Mouse (Mus musculus) kidney, postnatal 10 days (tissue): ENCODE measurements at regions not wholly inside any gene's neighbourhood (a gene's known extent, or its start where the extent isn't known, plus 50 kb on each side); places are given as distances from the start of the nearest gene placed in this dataset.
A peak's percentile ranks its signal among the peaks of the same experiment; 100 is the strongest.

Experiments
- DNase-seq: peaks from one replicate; pipeline ENCODE4 v3.0.0; 2021; ENCODE audit warnings: mixed read lengths

DNA sequence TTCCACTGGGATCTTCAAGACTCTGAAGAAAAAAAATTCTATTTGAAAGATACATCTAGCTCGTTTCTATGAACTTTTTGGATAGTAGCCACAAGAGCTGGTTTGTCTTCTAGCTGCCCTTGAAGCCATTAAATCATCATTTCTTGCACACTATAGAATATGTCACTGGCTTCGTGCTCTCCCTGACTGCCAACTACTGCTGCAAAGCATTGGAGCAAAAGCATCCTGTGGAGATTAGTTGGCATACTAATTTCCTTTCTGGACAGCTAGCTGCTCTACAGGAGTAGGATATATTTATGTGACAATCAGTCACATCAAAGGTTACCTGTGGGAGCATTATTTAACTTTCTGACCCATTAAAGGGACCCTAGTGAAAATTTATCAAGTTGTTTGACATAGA, 243.1 kb downstream of the Pdgfc start:
- DNase-seq, result no peak

DNA sequence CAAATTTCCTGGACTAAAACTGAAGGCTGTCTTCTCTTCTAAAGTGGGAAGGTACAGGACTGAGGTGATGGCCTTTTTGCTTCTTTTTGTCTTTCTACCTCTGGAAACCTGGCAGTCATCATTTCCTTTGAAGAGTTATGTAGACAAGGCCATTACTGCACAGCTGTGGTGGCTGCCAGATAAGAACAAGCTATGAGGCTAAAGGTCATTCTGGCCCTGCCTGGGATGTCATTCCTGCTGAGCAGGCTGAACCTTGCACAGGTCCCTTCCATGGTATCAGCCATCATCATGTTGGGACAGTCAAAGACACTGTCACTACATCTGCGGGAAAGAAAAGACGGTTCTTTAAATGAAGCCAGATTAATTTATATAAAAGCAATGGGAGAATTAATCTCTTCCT, 253.5 kb downstream of the Pdgfc start:
- no peak for DNase-seq

DNA sequence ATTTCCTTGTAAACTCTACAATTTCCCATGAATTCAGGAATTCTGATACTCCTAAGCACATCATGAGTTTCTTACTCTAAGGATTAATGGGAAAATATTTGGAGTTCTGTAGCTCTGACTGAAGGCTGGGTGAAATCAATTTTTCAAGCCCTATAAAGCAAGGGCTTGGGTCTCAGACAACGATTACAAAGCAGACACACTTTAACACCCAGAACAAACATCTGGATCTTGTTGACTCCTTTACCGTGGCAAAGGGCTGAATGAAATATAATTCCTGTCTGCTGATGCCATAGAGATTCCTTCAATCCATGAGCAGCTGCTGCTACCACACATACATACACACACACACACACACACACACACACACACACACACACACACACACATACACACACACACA, 256.2 kb downstream of the Pdgfc start:
- DNase-seq, result no peak

DNA sequence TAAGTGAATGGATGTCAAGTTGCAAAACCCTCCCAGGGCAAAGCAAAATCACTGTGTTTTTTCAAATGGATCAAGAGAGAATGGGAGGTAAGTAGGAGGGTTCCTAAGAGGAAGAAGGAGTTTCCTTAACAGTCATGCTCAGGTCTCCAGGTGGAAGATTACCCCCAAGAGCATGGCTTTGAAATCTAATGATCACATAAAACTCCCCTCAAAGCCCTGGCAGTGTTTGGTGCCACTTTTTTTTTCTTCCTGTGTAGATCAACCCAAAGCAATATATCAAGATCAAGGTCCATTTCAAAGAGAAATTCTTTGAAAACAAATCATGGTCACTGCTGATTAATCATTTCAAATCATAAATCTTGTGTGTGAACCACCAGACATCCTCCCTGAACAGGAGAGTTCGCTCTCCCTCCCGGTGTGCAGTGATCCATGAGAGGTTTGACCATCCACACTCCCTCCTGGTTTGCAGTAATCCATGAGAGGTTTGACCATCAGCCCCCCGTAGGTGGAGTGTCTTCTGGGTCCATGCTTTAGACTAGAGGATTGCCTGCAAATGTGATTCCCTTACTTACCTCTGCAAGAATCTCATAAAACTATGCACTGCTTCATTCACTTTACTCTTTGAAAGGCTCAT, 257.1 kb downstream of the Pdgfc start:
- no peak for DNase-seq

DNA sequence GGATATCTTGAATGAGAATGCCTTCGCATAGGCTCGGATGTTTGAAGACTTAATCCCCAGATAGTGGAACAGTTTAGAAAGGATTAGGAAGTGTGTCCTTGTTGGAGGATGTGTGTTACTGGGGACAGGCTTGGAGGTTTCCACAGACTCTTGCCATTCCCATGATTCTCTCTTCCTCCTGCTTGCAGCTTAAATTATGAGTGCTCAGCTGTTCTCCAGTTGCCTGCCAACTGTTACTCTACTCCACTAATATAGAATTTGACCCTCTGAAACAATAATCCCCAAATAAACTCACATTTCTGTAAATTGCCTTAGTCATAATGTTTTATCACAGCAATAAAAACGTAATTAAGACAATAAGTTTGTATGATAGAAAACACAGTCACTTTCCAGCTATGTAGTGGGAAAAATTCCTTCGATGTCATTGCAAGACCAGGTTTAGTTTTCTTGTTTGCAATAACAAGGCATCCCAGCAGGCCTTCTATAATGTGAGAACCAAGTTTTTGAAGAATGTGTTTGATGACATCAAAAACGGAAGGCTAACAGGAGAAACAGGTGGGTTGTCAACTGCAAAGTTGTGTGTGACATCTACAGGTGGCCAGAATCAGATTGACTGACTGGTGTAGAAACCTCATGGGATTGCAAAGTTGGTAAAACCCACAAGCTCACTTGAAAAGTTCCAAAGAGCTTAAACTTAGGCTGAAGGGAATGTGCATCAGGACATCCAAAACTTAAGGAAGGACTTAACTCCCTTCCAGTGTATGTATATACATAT, 268.0 kb downstream of the Pdgfc start:
- DNase-seq, result no peak

DNA sequence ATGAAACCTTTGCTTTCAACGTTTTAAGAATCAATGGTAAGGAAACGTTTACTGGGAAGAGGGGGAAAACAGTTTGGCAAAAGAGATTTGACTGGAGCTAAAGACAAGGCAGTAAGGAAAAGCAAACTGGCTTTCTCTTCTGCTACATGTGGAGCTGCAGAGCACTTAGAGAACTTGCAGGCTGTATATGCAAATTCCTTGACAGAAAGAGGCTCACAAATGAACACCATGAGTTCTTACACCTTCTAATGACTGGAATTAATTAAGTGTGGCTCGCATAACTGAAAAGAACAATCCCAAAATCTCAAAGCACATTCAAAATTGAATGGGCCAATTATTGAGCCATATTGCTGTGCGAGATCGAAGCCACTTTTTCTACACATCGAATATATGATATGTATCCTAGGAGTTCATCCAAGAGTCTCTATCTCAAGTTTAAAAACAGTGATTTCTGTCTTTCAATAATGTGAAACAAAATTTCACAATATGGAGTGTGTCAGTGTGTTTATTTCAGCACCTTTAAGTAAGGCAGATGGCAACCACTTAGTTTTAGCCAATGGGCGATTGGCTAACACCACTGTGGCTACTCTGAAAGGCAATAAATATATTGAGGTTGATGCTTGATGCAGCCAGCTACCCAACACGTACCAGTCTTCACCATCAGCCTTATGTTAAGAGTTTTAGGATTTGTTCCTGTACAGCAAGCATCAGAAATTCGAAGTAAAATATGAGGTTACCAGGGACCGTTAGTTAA, 269.4 kb downstream of the Pdgfc start:
- DNase-seq, result no peak

DNA sequence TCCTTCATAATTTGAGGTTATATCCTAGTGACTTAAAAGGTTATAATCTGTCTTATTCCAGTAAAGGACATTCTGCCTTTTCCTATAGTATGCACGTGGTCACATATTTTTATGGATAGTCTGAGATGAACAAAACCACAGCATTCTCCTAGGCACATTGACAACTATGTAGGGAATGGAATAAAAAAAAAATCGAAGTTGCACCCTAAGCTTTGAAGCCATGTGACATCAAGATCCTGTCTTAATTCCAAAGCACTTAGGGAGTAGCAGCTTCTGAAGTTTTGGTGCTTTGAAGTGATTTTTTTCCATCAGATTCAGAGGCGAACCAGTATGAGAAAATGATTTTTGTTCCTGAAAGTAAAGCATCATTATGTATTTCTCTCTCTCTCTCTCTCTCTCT, 290.6 kb downstream of the Pdgfc start:
- no peak for DNase-seq

DNA sequence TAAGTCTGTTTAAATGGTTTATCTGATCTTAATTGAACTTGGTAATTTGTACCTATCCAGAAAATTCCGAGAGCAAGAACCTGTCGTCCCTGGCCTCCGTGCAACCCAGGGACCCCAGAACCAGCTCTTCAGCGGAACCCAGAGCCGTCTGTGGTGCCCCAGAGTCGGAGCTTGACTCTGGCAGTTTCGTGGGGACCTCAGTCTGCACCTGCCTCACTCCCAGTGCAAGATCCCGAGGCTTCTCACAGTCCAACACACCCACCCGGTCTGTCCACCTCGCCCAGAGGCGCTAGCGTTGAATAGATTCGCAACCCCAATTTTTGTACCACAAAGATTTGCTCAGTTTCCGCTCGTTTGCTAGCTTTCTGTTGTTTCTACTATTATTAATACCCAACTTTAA, 315.5 kb downstream of the Pdgfc start:
- DNase-seq, result no peak

DNA sequence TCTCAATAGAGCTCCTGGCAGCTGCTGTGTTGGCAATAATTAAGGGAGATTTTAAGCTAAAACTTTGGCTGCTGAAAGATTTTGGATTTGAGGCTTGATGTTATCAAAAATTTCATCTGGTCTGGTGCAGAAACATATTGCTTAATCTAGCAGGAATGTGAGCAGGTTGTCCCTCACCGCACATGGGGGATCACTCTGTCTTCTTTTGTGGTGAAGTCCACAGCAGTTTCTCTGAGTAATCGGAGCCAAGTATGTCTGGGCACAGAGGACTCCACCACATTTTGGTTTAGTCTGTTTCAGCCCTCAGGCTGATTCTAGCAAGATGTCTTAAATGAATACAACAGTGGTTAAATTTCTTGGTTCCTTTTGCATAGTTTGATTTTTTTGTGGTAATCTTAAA, 331.7 kb downstream of the Pdgfc start:
- DNase-seq, result no peak

DNA sequence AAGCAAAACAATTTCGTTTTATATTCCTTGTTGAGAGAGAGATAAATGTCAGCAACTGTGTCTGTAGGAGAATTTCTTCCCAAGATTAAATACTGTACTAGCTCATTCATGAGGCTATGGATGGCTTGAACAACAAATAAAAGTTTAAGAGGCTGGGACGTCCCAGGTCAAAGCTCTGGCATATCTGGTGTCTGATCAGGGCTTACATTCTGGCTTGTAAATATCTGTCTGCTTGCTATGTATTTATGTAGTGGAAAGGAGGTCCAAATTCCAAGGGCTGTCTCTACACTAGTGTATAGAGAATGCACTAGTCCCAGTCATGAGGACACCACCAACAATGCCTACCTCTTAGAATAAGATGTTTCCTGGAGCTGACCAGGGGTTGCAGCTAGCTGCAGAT, 332.4 kb downstream of the Pdgfc start:
- DNase-seq, result no peak

DNA sequence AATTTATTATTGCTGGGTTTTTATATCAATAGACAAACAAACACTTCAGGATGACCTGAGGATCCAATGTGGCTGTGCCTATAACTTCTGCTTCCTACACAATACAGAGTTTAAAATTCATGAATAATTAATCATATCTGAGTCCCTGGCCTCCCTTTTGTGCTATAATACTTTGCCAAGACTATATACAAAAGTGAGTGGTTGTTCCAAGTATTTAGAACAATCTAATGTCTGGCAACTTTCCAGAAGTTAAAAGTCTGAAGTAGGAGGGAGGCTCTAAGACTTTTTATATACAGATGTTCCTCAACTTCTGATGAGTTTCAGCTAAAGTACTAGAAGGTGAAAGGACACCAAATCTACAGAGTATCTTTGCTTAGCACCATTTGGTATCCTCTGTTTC, 333.5 kb downstream of the Pdgfc start:
- no peak for DNase-seq

DNA sequence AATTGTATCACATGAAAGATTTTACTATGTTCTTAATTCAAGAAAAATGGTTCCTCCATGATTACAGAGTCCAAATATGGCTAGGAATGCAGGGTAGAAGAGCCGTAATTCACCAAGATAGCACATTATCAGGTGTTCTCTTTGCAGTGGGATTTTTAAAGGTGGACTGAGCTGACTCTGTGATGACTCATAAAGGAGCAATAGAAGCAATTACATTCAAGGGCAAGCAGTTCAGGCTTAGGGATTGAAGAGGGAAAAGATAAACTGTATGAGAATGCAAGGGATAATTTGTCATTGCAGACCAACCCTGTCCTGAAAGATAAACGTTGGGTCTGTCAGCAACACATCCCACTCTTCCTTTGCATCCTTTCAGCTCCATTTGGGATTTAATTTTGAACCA, 339.8 kb downstream of the Pdgfc start:
- no peak for DNase-seq

DNA sequence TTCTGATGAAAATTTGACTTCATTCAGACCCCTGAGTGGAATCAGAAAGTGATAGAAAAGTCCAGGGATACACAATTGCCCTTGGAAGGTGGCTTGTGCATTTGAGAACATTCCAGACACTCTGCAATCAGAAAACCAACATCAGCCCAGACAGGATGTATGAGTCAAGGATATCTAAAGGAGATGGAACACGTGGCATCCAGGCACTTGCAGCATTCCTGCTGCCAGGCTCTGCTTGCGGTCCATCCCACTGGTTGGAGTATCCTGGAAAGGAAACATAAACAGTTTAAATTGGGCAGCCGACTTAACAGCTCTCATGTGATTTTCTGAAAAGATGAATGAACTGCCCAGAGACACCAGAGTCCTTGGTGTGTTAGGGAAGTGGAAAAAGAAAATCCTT, 341.2 kb downstream of the Pdgfc start:
- DNase-seq, result no peak

DNA sequence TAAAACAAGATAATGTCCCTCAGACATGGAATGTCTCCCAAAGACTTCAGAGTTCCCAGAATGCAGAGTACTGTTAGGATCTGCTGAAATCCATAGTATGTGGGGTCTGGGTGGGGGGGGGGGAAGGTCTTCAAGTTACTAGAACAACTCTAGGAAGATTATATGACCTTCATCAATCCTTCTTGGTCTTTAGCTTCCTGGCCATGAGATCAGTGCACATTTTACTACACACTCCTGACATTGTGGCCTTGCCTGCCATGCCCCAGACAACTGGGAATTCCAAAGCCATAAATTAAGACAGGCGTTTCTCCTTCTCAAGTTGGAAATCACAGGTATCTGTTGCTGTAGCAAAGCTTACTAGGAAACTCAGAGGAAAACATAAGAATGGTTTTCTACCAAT, 343.1 kb downstream of the Pdgfc start:
- no peak for DNase-seq

DNA sequence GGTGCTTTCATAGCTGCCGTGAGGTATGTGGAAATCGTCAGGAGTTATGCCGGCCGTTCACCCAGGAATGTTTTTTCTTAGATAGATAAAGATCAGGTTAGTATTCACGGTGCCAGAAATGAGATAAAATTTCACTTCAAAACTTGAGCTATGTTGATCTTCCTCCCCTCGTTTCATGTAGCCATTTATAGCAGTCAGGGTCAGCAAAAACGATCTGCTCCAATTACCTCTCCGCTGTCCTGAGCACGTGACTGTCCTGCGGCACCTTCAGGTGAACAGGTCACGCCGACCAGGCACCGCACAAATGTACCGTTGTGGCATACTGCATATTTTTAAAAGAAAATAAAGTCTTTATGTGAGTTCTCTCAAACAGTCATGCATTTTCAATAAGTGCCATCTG, 350.7 kb downstream of the Pdgfc start:
- DNase-seq, result peak; percentile 6

DNA sequence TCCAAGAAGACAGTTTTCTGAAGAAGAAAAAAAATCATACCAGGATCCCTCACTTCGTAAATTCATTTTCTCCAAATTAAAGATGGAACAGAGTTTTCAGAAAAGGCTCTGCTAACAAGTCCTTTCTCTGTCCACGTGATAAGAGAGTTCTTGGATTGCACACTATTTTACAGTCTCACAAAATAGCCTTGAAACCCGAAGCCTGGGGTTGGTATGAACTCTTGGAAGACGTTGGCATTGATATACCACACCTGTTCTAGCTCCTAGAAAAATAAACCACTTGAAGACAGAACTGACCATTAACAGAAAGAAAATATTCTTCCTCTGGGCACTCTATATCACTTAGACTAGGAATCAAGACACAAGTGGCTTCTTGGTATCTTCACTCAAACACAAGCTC, 351.4 kb downstream of the Pdgfc start:
- DNase-seq, result no peak

DNA sequence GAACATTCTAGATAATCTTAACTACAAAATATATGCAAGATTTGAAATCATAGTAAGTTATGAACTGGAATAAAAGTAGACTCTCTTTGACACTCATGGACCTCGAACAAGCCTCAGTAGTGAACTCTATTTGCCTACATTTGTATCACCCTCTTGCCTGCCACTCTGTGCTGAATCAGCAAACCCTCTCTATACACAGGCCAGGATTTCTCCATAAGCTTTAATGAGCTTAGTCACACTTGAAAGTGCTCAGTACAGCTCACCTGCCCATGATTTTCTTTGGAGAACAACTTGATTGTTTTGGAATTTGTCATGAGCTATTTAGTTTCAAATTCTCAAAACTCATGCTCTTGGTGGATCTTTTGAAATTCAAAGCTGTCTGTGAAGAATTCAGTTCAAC, 361.0 kb downstream of the Pdgfc start:
- DNase-seq, result no peak

DNA sequence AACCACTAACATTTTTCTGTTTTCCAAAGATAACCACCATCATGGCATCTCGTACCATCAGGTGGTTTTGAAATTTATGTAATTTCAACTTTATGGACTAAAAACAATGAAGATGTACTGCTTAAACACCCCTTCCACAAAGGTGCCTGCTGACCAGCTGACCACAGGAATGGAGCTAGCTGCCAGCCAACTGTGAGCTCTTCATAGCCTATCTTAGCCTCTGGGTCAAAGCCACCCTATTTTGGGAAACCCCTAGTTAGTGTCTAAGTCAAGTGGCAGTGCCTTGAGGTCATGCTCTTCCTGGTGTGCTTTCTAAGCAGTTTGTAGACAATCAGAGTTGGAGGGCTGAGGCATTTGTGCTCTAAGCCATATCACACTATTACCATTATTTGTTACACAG, 364.8 kb downstream of the Pdgfc start:
- DNase-seq, result no peak

DNA sequence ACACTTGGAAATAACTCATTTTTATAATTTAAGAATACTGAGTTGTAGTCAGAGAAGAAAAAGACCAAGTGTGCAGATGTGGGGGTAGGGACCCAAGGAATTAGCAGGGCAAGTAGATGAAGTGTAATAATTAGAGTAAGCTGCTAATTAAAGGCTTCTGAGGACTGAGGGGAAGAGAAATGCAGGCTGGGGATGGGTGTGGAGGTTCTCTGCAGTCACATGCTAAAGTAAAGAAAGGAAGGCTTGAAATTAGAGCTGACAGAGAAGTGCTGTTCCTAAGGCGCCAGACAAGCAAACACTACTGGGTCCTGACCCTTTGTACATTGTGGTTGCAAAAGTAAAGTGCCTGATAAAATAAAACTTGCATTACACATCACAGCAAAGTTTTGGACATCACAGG, 372.7 kb downstream of the Pdgfc start:
- DNase-seq, result no peak

DNA sequence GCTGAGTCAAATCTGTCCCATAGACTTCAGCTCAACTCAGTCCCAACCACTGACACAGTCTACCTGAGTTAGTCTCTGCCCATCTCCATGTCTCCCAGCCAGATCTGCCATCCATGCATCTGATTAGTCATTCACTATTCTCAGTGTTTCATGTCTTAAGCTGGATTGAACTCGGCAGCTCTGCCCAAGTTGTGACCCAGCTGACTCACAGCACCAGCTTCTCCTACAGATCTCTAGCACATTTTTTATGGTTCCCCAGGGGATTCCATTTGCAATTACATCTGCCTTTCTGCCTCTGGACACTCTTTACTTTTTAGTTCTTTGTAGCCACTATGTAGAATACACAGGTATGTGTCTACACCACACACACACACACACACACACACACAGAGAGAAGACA, 385.7 kb downstream of the Pdgfc start:
- DNase-seq, result no peak

DNA sequence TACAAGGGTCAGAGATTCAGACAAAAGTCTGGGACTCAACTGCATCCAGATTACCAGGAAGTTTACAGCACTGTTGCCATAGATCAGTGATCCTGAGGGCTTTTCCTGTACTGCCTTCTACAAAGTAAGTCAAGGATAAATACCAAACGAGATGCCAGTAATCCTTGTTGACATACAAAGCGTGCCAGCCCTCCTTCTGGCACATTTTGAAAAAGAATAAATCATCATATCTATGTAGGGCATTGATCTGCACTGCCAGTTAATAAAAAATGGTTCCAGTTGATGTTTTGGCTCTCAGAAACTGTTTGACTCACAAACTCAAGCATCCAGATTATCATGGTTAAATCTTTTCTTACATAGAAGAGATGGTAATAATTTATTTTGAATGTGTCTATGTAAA, 390.5 kb downstream of the Pdgfc start:
- DNase-seq, result no peak
